Mouse (Mus musculus): ENCODE results near the gene Sh2d1a.

Sh2d1a gene

DNA sequence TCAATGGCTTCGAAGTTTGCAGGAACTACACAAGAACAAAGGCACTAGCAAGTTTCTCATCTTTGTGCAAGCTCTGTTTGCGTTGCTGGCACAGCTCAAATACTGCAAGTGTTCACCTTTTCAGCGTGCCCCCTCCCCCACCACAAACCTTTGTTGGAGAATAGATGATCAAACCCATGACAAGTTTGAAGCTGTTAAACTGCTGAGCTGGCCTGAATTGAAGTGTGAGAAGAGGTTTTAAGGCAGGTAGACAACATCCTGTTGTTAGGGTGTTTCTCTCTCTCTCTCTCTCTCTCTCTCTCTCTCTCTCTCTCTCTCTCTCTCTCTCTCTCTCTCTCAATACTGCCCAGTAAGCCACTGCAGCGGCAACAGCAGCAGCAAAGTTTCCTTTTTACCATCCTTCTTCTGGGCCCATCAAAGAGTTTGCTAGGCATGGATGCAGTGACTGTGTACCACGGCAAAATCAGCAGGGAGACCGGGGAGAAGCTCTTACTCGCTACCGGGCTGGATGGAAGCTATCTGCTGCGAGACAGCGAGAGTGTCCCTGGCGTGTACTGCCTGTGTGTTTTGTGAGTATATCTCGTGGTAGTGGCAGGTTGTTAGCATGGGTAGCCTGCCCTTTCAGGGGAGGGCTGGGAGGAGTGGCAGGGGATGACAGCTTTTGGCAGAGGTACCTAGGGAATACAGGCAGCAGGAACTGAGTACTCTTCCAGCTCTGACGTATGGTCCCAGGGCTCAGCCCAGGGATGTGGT lies at the start of gene Sh2d1a:
Sh2d1a (plus strand) TSS at position 163 of the 753 bp plus-strand sequence.
- no peak for DNase-seq (ENCODE audit: low read depth, low spot score)

DNA sequence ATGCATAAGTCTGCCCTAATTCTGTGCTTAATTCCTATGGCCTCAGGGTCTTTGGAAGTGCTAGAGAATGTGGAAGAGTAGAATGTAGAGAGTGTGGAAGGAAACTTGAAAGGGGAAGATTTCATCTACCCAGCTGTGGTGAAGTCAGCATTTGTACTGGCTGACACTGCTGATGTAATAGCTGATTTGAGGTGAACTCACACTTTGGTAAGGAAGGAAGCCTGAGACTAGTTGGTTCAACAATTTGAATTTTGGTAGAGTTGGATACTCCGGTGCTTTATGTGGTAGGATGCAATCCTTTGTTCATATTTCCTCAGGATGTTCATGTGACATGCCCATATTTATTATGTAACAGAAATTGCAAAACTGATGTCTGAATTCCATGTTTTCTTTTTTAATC lies 49.3 kb upstream of the Sh2d1a start:
- DNase-seq (ENCODE audit: low read depth, low spot score), result no peak

DNA sequence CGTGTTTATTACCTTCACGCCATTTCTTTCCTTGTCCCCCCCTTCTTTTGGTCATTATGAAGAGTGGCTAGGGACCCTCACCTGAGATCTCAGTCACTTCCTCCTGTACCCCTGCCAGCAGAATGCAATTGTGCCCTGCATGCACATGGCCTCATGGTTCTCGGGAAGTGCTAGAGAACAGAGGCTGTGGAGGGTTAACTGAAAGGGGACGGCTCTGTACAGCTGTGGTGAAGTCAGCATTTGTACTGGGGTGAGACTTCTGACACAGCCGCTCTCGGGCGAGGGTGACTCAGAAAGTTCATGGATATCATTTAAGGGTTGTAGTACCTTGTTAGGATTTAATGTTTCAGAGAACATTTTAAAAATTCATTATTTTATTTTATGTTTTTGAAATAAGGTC lies 47.7 kb upstream of the Sh2d1a start:
- DNase-seq (ENCODE audit: low read depth, low spot score), result no peak

DNA sequence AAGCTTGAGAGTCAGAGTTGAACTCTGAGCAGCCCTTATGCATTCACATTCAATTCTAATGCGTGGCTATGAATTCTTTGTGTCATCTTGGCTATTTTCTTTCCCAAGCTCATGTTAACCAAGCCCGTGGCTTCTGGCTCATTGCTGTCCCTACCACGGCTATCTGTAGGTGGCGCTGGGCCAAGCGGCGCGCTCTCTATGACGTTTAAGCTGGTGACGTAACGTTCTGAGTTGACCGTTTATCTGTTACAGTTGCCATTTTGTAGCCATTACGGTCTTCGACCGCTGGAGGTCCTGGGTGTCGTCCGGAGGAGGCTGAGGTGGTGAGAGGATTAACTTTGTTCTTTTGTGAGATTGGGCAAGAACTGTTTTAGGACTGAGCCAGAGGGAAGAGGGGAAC lies 12.8 kb upstream of the Sh2d1a start, which contains the start of gene Tex13c2:
Tex13c2 (plus strand) TSS at position 246 of the 400 bp plus-strand sequence.
- peak; percentile 62 for DNase-seq (ENCODE audit: low read depth, low spot score)

DNA sequence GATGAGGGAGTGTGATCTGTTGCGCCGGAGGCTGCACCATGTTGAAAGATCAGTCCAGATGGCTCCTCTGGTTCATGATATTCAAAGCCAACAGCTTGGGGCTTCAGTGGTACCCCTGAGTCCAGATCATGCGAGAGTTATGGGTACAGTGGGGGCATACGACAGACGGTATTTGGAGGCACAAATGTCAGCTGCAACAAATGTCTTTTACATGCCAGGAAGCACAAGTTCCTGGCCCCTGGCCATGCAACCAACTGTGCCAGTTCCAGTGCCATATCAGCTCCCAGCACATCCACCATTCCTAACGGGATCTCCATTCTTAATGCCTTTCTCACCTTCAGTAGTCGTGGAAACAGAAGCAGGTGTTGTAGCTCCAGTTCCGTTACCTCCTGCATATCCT lies 11.9 kb upstream of the Sh2d1a start:
- no peak for DNase-seq (ENCODE audit: low read depth, low spot score)

DNA sequence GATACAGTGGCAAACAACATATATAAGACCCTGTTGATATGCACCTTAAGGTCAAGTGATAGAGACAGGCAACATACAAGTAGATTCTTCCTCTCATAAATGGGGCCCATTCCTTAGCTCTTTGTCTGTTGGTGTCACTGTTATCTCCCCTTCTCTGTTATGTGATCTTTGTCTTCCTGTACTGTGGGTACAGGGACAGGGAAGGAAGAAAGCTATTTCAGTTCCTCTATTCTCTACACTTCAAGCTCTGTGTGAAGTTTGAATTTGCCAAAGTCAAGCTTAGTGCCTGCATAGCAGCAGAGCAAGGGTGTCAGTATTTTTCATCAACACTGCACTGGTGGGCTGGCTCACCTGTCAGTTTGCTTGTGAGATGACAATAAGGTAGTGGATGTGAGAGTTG lies 1.7 kb upstream of the Sh2d1a start:
- DNase-seq (ENCODE audit: low read depth, low spot score), result no peak

DNA sequence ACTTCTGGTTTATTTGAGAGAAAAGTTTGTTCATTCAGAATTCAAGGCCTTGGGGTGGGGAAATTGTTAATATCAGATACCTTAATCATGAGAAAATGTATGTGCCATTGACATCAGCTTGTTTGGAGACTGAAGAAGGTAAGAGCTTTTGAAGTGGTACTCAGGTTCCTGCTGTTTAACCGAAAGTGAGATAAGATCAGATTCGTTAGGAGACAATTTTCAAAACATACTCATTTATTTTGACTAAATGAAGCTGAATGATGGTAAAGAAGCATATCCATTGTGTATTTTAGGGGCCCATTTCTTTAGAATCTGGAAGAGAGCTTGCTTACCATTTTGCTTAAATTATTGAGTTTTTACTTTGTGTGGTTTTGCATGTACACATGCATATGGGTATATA lies 8.9 kb downstream of the Sh2d1a start:
- no peak for DNase-seq (ENCODE audit: low read depth, low spot score)

DNA sequence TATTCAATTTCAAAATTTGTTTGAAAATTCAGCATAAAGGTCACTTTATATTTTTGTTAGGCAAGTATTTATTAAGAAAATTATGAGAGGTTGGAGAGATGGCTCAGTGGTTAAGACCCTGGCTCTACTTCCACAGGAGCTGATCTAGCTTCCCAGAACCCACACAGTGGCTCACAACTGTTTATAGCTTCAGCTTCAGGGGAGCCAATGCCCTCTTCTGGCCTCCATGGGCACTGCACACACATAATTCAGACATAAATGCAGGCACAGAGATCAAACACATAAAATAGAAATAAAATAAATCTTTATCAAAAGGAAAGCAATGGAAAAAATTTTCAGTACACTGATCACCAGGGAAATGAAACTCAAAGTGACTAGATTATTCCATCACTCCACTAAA lies 10.3 kb downstream of the Sh2d1a start:
- DNase-seq (ENCODE audit: low read depth, low spot score), result peak; percentile 50

DNA sequence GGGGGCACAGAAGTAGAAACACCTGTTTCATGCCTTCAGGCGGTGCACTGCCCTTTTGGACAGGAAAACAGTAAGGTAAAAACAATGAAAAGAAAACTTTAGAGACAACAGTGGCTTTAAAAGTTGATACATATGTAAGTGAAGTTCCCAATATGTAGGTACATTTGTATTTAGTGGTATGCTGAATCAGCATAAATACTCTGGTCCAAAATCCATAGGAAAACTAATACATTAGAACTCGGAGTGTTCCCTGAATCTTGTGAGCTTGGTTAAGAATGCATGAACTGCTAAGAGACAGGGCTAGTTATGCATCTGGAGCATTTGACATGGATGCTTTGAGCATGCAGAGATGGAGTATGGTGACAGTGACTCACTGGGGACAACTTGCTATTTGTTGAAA lies 20.6 kb downstream of the Sh2d1a start:
- DNase-seq (ENCODE audit: low read depth, low spot score), result no peak

DNA sequence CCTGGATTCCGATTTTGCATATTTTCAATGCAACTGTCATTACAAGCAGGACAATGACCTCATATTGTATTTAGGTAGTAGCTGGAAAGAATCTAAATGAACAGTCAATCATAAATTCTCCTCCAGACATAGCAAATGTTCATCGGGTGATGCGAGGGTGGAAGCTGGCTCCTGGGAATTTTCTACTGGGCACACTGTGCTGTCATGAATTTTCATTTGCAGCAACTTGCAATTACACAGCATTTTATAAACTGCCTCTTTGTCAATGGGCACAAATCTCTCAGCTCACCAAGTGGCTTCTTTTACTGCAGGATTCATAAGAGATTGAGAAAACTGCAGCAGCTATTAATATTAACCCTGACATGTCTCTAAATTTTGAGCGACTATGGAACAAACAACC lies 28.4 kb downstream of the Sh2d1a start:
- DNase-seq (ENCODE audit: low read depth, low spot score), result no peak

DNA sequence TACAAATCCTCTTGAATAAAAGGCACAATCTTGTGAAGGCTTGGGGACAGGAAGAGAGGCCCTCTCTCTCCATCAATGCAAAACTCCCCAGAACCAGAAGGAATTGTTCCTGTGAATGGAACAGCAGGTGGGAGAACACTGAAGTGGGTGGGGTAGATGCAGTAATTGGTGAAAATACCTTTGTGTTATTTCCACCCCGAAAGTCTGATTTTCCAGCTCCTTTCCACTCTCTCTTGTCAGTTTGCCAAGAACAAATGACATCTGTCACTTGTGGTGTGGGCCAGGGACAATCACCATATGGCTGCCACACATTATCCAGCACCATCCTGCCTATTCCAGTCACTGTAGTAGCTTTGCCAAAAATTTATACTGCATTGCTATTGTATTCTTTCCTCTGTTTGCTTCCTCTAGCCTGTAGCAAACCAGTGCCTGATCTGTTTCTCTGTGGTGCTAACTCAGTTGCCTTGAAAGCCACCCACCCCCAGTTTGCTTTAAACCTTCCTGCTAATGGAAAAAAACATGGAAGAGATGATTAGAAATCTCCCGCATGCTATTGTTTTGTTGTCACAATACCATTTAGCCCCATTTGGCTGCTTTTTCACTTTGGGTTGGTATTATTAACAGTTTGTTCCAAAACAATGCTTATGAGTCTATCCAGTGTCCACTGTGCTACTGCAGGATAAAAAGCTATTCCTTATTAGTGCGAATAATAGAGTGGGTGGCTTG lies 37.9 kb downstream of the Sh2d1a start:
- peak; percentile 21 for DNase-seq (ENCODE audit: low read depth, low spot score)

DNA sequence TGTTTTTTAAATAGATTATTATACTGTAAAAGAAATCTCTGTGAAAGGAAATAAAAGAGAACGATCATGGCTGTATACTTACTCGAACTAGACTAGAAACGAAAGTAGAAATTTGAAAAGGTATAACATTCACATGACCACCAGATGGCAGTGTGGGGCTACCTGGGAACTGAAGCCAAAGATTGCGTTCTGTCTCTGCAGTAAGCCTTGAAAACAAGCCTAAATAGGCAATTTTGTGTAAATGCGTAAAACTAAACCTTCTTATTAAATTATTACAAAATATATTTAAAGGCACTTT lies 38.5 kb downstream of the Sh2d1a start:
- DNase-seq (ENCODE audit: low read depth, low spot score), result peak; percentile 63

DNA sequence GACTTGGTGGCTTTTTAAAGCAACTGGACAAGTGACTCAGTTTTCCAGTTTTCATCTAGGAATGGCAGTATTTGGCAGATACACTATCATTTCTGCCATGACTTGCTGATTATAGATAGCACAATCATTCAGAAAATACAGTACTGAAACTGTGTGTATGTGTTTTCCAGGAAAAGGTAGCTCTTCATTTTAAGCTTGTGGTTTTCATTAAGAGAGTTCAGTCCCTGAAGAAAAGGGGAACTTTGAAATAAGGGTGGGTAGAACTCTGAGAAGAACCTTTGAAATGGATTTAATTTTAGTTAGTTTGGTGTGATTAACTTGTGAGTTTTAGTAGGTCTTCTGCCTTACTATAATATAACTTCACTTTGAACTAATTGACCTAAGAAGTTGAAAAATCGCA lies 42.8 kb downstream of the Sh2d1a start:
- no peak for DNase-seq (ENCODE audit: low read depth, low spot score)

DNA sequence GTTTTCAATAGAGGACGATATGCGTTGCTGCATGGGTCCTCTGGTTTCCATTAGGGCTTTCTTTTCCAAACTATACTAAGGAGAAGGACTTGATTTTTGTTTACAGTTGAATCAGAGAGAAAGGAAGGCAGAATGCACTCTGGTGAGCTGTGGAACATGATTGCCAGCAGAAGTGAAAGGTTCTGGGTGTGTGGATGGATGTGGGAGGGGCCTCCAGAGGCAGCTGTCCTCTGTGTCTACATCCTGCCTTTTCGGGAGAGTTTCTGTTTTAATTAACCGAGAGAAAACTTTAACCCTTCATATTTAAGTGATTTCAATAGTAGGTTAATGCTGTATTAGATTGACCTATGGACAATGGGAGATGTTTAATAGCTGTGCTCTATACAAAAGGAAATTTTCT lies 46.3 kb downstream of the Sh2d1a start:
- DNase-seq (ENCODE audit: low read depth, low spot score), result no peak

DNA sequence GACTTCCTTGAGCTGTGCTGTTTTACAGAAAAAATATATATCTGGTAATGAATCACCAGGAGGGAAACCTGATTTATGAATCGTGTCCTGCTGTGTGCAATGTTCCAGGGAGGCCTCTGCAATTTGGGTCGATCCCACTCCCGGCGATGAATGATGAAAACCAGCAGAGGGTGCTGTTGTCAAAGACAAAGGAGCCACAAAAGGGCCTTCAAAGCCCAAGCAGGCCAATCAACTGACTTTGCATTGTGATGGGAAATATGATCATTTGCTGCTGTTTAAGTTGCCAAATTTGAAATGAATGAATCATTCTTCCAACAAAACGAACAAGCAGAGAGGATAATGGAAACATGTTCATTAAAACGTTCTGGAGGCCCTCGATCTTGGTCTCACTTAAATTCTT lies 55.0 kb downstream of the Sh2d1a start:
- DNase-seq (ENCODE audit: low read depth, low spot score), result peak; percentile 56

DNA sequence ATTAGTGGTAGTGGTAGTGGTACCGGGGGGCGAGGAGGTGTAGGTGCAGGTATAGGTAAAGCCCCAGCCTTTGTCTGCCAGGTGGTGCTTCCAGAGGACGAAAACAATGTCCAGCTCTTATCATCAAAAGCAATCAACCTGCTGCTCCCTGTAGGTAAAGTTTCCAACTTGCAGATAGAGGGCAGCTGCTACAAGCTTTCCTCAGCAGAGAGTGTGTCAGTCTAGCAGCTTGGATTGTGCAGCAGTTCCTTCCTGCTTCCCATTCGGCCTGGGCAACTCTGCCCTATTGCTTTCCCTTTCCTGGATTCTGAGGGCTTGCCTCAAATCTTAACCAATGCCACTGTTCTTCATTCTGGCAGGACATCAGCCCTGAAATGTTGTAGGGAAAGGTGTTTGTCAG lies 56.4 kb downstream of the Sh2d1a start:
- no peak for DNase-seq (ENCODE audit: low read depth, low spot score)

Measured in ZHBTc4 (cell line).